Mouse (Mus musculus) midbrain, embryonic 15.5 days (tissue): Measurements from ENCODE around the gene Kyat1. TPM values are rescaled to one million over a fixed set of nuclear protein-coding genes. Genes with fewer than 3 reads are reported as not detected.

Experiments
- ATAC-seq: fragments of 200-750 bp; cut with Nextera tagmentation; replicated peaks from 2 replicates; pipeline ENCODE4 v1.8.0; 2017; ENCODE audit warnings: moderate TSS enrichment
- H3K27ac ChIP-seq: fragments of 300-500 bp; sonication (generic); 2 replicates; pipeline ENCODE4 v1.5.1; 2015; ENCODE audit warnings: mild to moderate bottlenecking, inconsistent platforms
- H3K27me3 ChIP-seq: fragments of 300-500 bp; sonication (generic); replicated peaks from 2 replicates; pipeline ENCODE4 v1.6.1; 2015; ENCODE audit warnings: inconsistent platforms
- H3K36me3 ChIP-seq: fragments of 300-500 bp; sonication (generic); replicated peaks from 2 replicates; pipeline ENCODE4 v1.6.1; 2015; ENCODE audit warnings: inconsistent platforms
- H3K4me1 ChIP-seq: fragments of 300-500 bp; sonication (generic); 2 replicates; pipeline ENCODE4 v1.6.1; 2015; ENCODE audit warnings: inconsistent platforms
- H3K4me2 ChIP-seq: fragments of 300-500 bp; sonication (generic); 2 replicates; pipeline ENCODE4 v1.6.1; 2015; ENCODE audit warnings: inconsistent platforms, mild to moderate bottlenecking, moderate library complexity
- H3K4me3 ChIP-seq: fragments of 300-500 bp; sonication (generic); 2 replicates; pipeline ENCODE4 v1.5.1; 2015; ENCODE audit warnings: mild to moderate bottlenecking, inconsistent platforms
- H3K9ac ChIP-seq: fragments of 300-500 bp; sonication (generic); 2 replicates; pipeline ENCODE4 v1.6.1; 2015; ENCODE audit warnings: mild to moderate bottlenecking, inconsistent platforms
- H3K9me3 ChIP-seq: fragments of 300-500 bp; sonication (generic); 2 replicates; pipeline ENCODE4 v1.6.1; 2016; ENCODE audit warnings: inconsistent platforms
- WGBS: fragments of 180-500 bp; shearing (Covaris S2); methylation state at CpG from one replicate; pipeline ENCODE4 v1.1.7; 2015; ENCODE audit warnings: mixed read lengths; 5-methylcytosine and 5-hydroxymethylcytosine counted together
- polyA plus RNA-seq: library from polyadenylated mRNA; unstranded; fragments of >200 nt; fragmentation: Nextera tagmentation; extraction: Ambion mirVana; gene quantifications from 2 replicates; pipeline ENCODE4 v1.2.1, GENCODE M21; 2015

Kyat1 gene
- polyA plus RNA-seq, 1 experiment from 2014 or later = 16.8 TPM

DNA sequence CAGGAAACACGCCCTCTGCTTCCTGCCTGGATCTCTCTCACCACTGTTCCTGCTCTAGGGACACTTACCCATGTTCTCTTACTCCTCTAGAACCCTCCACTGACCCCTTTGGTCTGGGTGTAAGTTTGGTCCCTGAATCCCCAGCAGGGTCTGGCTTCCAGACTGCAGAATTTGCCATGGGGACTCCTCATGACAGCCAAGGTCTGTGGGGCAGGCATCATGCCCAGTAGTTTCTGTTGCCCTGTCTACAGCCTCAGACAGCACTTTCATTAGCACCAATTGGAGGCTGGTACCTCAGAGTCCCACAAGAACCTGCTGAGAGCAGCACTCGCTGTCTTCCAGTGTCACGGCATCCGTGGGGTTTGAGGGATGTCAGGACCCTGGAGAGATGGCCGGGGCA lies 2.2 kb upstream of the Kyat1 start:
- Histone ChIP-seq H3K9ac (no peak overlapping the region), H3K4me1 (peaks cover 17% of the 10 kb centered on the region), H3K27ac (no peak overlapping the region), H3K4me3 (no peak overlapping the region), H3K4me2 (no peak overlapping the region), H3K9me3 (no peaks in the 10 kb centered on the region), H3K27me3 (no peaks in the 10 kb centered on the region), H3K36me3 (no peaks in the 10 kb centered on the region)
- WGBS = 79% methylated on average over 5 of the region's 5 CpGs
- no peak for ATAC-seq

DNA sequence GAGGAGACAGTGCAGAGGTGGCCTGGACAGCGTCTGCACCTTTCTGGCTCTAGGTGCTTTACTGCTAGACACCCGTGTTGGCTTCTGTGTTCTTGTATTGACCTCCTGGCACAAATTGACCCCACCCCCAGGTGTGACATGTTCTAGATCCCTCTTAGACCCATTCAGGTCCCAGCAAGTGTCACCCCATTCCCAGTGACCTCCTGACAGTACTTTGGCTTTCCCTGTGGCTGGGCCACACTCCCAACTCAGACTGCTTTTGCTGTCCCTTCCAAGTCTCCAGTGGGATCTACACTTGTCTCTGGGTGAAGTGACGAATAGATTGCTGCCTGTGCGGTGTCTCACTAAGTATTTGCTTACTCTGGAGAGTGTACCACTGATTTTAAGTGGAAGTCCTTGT lies 1.8 kb upstream of the Kyat1 start:
- no peaks in the 10 kb centered on the region for H3K9me3 ChIP-seq

DNA sequence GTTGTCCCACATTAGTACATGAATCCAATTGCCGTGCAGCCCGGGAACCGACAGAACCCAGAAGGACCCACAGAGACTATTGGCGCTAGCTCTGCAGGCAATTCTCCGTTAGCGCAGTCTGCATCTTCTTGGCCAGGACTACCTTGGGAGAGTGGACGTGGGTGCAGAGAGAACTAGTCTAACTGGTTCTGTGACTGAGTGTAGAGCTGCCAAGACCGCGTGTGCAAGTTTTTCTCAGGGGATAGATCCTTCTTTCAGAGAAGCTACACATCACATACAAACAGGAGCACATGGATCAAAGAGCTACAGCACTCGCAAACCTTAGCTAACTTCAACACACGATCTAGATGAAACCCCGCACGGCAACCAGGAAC lies 405 bp downstream of the Kyat1 start:
- H3K4me2 ChIP-seq = peak overlapping the region; percentile 83
- ATAC-seq = peak; percentile 79
- H3K4me1 ChIP-seq = peaks cover 17% of the 10 kb centered on the region
- H3K27me3 ChIP-seq = no peaks in the 10 kb centered on the region
- H3K36me3 ChIP-seq = no peaks in the 10 kb centered on the region
- peak overlapping the region; percentile 54 for H3K9ac ChIP-seq
- 2% methylated on average over 13 of the region's 13 CpGs for WGBS
- peak overlapping the region; percentile 68 for H3K4me3 ChIP-seq
- H3K9me3 ChIP-seq = no peaks in the 10 kb centered on the region
- peak overlapping the region; percentile 77 for H3K27ac ChIP-seq

More for the DNA sequence above, 1.8 kb upstream of the Kyat1 start:
- H3K4me1 ChIP-seq = peaks cover 17% of the 10 kb centered on the region
- no peak overlapping the region for H3K9ac ChIP-seq
- H3K27ac ChIP-seq = no peak overlapping the region
- H3K27me3 ChIP-seq = no peaks in the 10 kb centered on the region
- WGBS = 80% methylated on average over 4 of the region's 4 CpGs
- ATAC-seq = no peak
- no peak overlapping the region for H3K4me3 ChIP-seq
- H3K36me3 ChIP-seq = no peaks in the 10 kb centered on the region
- H3K4me2 ChIP-seq = no peak overlapping the region

DNA sequence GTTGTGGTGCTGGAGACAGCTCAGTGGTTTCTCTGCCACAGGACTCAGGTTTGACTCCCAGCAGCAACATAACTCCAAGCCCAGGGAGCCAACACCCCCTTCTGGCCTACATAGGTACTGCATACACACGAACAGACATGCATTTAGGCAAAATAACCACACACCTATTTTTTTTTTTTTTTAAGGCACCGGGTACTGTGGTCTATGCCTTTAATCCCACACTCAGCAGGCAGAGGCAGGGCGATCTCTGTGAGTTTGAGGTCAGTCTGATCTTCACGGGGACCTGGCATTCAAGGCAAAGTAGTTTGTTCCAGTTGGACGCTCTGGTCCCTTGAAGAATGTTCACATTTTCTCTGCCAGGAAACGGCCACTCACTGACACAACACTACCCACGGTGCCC lies 2.2 kb downstream of the Kyat1 start:
- Histone ChIP-seq H3K9me3 (no peaks in the 10 kb centered on the region), H3K27me3 (no peaks in the 10 kb centered on the region), H3K4me1 (peaks cover 17% of the 10 kb centered on the region), H3K9ac (no peak overlapping the region), H3K4me3 (no peak overlapping the region), H3K27ac (no peak overlapping the region), H3K36me3 (no peaks in the 10 kb centered on the region), H3K4me2 (no peak overlapping the region)
- no peak for ATAC-seq
- WGBS = 80% methylated on average over 7 of the region's 7 CpGs

DNA sequence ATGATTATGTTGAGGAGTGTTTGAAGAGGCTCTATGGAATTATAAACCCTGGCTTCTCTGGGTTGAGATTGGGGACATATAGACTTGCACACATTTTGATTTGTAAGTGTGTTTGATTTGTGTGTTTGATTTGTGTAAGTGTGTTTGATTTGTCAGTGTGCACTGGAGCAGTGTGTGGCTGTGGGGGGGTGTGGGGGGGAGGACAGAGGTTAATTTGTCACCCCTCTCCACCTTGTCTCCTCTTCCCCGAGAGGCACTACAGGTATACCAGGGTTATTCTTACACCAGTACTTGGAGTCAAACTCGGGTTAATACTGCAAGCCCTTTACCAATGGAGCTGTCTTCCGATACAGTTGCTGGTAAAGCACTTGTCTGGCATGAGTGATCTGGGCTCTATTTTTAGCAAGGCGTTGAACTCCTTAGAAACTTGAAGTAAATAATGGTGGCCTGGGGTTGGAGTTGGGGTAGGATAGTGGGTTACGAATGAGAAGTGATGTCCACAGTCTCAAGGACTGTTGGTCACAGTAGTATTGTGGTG lies 5.2 kb downstream of the Kyat1 start:
- H3K4me2 ChIP-seq = no peak overlapping the region
- H3K9me3 ChIP-seq = no peaks in the 10 kb centered on the region
- H3K4me1 ChIP-seq = peaks cover 8% of the 10 kb centered on the region
- H3K4me3 ChIP-seq = no peak overlapping the region
- H3K27me3 ChIP-seq = no peaks in the 10 kb centered on the region
- H3K36me3 ChIP-seq = no peaks in the 10 kb centered on the region
- WGBS = 91% methylated on average over 5 of the region's 5 CpGs
- no peak for ATAC-seq
- H3K9ac ChIP-seq = no peak overlapping the region
- H3K27ac ChIP-seq = no peak overlapping the region

DNA sequence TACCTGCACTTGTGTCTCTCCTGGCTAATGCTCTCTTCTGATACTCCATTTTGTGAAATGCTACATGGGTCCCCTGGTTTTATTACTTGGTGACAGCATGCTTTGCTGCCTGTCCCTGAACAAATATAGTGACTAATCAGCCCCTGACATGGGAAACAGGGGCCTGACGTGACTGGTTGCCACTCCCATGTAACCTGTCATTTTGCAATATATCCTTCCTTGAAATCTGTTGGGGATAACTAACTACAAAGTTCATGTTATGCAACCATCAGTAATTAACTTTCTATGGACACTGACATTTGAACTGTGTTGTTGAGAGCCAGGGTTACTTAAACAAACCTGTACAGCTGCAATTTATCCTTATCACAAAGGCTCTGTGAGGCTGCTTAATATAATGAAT lies 5.7 kb downstream of the Kyat1 start:
- H3K27me3 ChIP-seq = no peaks in the 10 kb centered on the region

DNA sequence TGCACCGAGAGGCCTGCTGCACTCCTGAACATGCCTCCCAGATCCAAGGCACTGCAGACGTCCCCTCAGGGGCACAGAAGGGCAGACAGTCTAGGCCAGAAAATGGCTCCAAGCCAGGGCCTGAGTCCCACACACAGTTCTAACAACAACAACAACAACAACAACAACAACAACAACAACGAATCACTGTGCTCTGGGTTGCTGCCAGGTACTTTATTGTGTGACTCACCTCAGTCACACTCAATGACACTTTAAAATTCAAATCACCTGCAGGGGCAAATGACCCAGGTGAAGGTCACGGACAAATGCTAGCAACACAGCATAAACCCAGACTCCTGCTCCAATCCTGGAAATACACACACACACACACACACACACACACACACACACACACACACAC lies 7.6 kb downstream of the Kyat1 start:
- H3K36me3 ChIP-seq = no peaks in the 10 kb centered on the region
- WGBS = 76% methylated on average over 4 of the region's 4 CpGs
- H3K27me3 ChIP-seq = no peaks in the 10 kb centered on the region
- H3K4me3 ChIP-seq = no peak overlapping the region
- no peak overlapping the region for H3K4me2 ChIP-seq
- no peak overlapping the region for H3K27ac ChIP-seq
- H3K4me1 ChIP-seq = no peaks in the 10 kb centered on the region
- ATAC-seq = no peak
- H3K9me3 ChIP-seq = no peaks in the 10 kb centered on the region
- no peak overlapping the region for H3K9ac ChIP-seq

More for the DNA sequence above, 5.7 kb downstream of the Kyat1 start:
- Histone ChIP-seq H3K4me2 (no peak overlapping the region), H3K9ac (no peak overlapping the region), H3K4me1 (peaks cover 8% of the 10 kb centered on the region), H3K9me3 (no peaks in the 10 kb centered on the region), H3K4me3 (no peak overlapping the region), H3K27ac (no peak overlapping the region), H3K36me3 (no peaks in the 10 kb centered on the region)
- 73% methylated on average over 1 of the region's 1 CpGs for WGBS
- ATAC-seq = no peak

DNA sequence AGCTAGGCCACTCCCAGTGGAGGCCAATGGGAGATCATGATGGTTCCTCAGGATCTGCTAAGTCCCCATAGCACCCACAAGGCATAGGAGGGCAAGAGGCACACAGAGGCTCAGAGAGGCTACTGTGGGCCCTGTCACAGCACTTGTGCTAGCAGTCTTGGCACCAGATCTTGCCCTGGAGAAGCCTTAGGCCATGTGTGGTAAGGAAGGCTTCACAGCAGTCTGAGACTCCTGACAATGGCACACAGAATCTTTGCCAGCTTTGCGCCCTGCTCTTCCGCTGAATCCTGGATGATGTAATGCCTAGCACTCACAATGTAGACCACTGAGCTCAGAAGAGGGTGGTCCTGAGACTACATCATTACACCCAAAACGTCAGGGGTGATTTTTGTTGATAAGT lies 11.0 kb downstream of the Kyat1 start:
- Histone ChIP-seq H3K4me3 (no peak overlapping the region), H3K36me3 (no peaks in the 10 kb centered on the region)

DNA sequence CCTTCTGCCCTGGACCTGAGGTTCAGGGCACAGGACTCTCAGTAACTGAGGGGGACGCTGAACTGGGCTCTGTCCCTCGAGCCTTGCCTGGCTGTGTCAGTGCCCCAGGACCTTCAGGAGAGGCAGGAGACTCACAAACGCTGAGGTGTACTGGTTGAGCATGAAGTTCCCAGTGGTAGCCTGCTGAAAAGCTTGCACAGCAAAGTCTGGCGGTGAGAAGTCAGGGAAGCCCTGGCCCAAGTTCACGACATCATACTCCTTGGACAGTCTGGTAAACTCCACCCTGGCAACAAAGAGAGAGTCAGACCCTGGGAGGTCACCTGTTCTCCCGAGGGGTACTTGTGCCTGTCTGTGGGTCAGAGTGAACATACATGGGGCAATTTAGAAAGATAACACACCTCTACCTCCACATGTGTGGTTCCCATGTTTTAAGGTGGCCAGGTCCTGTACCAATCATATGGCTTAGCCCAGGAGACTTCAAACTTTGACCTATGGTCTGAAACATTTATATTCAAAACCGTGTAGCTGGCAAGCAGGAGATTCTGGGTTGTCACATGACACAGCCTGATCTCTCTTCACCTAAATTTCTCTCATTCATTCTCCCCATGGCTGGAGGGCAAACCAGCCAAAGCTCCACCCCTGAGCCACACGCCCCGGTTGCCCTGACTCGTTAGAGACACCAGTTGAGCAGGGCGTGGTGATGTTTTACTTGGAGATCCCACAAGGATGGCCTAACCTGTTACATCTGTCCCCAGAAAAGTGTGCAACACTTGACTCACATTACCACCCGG lies 13.7 kb downstream of the Kyat1 start:
- no peak overlapping the region for H3K27ac ChIP-seq
- H3K27me3 ChIP-seq = no peaks in the 10 kb centered on the region
- H3K4me2 ChIP-seq = no peak overlapping the region
- 89% methylated on average over 12 of the region's 12 CpGs for WGBS
- no peak for ATAC-seq
- no peak overlapping the region for H3K9ac ChIP-seq
- no peak overlapping the region for H3K4me3 ChIP-seq
- H3K9me3 ChIP-seq = no peaks in the 10 kb centered on the region
- H3K36me3 ChIP-seq = no peaks in the 10 kb centered on the region
- no peaks in the 10 kb centered on the region for H3K4me1 ChIP-seq

More for the DNA sequence above, 11.0 kb downstream of the Kyat1 start:
- Histone ChIP-seq H3K4me1 (no peaks in the 10 kb centered on the region), H3K27ac (no peak overlapping the region), H3K27me3 (no peaks in the 10 kb centered on the region), H3K9ac (no peak overlapping the region), H3K4me2 (no peak overlapping the region), H3K9me3 (no peaks in the 10 kb centered on the region)
- no peak for ATAC-seq
- 77% methylated on average over 3 of the region's 3 CpGs for WGBS

DNA sequence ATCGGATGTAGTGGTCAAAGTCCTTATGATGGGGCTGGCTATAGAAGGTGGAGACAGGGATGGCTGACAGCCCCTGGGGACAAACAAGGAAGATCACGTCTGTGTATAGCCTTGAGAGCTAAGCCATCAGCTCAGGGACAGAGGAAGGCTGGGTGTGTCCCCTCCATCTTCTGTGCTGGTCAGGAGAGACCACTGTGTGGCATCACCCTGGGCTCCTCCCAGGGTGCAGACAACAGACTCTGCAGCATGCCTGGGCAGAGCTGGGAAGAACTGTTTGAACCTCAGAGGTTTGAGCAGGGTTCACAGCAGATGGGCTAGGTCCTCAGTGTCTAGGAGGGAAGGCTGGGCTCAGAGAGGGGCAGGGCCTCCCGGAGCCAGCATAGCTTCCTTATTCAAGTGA lies 20.0 kb downstream of the Kyat1 start:
- Histone ChIP-seq H3K27ac (no peak overlapping the region), H3K27me3 (no peaks in the 10 kb centered on the region), H3K4me2 (no peak overlapping the region), H3K4me1 (no peaks in the 10 kb centered on the region), H3K4me3 (no peak overlapping the region), H3K36me3 (no peaks in the 10 kb centered on the region), H3K9ac (no peak overlapping the region), H3K9me3 (no peaks in the 10 kb centered on the region)
- WGBS = 90% methylated on average over 3 of the region's 3 CpGs
- ATAC-seq = no peak

DNA sequence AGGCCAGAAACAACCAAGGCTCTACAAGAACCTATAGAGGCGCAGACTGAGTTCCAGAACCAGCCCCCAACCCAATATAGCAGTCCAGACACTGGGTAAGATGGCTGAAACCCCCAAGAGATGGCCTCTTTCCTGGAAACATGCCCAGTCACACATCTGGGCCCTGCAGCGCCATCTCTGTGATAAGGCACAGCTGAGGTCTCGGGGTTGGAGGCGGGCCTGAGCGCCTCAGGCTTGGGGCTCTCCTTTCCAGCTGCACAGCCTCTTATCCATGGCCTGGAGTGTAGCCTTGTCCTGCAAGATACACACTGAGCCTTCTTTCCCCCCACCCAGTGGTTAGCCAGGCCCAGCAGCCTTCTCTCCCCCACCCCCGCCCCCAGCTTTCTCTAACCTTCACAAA lies 20.4 kb downstream of the Kyat1 start:
- Histone ChIP-seq H3K9ac (no peak overlapping the region), H3K4me3 (no peak overlapping the region), H3K9me3 (no peaks in the 10 kb centered on the region), H3K36me3 (no peaks in the 10 kb centered on the region), H3K4me2 (no peak overlapping the region), H3K4me1 (no peaks in the 10 kb centered on the region), H3K27ac (no peak overlapping the region), H3K27me3 (no peaks in the 10 kb centered on the region)
- ATAC-seq = no peak
- 96% methylated on average over 6 of the region's 6 CpGs for WGBS

DNA sequence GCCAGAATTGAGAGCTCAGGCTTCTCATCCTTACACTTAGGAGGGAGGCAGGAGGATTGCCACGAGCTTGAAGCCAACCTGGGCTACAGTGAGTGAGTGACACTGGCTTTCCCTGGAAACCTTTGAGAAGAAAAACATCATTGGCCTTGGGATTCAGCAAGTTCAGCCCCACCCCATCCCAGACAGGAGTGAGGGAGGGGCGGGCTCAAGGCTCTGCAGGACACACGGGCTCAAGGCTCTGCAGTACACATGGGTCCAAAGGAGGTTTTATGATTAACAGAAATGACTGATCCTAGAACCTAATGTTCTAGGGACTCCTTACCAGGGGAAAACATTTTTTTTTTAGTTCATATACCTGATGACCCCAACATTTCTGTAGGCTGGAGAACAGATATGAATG lies 21.9 kb downstream of the Kyat1 start:
- Histone ChIP-seq H3K27me3 (no peaks in the 10 kb centered on the region), H3K36me3 (no peaks in the 10 kb centered on the region), H3K9ac (no peak overlapping the region), H3K4me2 (no peak overlapping the region), H3K4me3 (no peak overlapping the region), H3K27ac (no peak overlapping the region), H3K4me1 (no peaks in the 10 kb centered on the region), H3K9me3 (no peaks in the 10 kb centered on the region)
- ATAC-seq = no peak
- WGBS = 74% methylated on average over 3 of the region's 3 CpGs

DNA sequence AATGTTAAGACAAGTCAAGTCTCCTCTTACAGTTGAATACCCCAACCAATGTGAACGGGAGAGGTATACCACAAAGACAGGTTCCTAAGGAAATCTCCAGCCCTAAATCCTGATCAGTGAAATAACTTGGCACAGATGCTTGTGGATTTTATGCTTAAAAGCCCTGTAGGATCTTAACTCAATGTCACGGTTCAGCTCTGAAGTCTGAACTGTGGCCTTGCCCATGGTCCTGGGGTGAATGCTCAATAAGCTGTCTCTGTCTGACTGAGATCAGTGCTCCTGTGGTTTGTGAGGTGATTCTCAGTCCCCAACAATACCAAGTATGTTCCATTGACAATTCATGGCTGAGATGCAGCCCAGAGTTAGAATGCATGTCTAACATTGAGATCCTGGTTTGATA lies 23.2 kb downstream of the Kyat1 start:
- Histone ChIP-seq H3K4me3 (no peak overlapping the region), H3K9ac (no peak overlapping the region), H3K4me2 (no peak overlapping the region), H3K4me1 (peaks cover 7% of the 10 kb centered on the region), H3K9me3 (no peaks in the 10 kb centered on the region), H3K36me3 (no peaks in the 10 kb centered on the region), H3K27ac (no peak overlapping the region), H3K27me3 (no peaks in the 10 kb centered on the region)
- WGBS = 77% methylated on average over 2 of the region's 2 CpGs
- no peak for ATAC-seq
